Mouse (Mus musculus): Measurements from ENCODE around the gene Gm9887.

GRCm38 (mm10) chr12:69331187-69331586, 41.1 kb downstream of the Gm9887 start:
- TF ChIP-seq CTCF (IDR thresholded peaks at IDR 0.05; ENCODE audit: low read depth) (no peak), EP300 (IDR thresholded peaks at IDR 0.05; ENCODE audit: low read depth) (no peak)
